Mouse (Mus musculus) kidney, adult 2 months (tissue): ENCODE data around the gene Rom1. TPM values are rescaled to one million over a fixed set of nuclear protein-coding genes. Genes with fewer than 3 reads are reported as not detected.

Experiments used
- DNase-seq: peaks from one replicate; pipeline ENCODE4 v3.0.0; 2021
- H3K27ac ChIP-seq: fragments of 200-500 bp; 2 replicates; pipeline ENCODE4 v1.5.1; 2012; ENCODE audit warnings: low read depth, low read length, control low read depth, inconsistent platforms; ENCODE audit not compliant: insufficient read depth
- H3K27me3 ChIP-seq: fragments of 200-500 bp; replicated peaks from 2 replicates; pipeline ENCODE4 v1.6.1; 2012; ENCODE audit warnings: mild to moderate bottlenecking, moderate library complexity, low read length, inconsistent platforms; ENCODE audit not compliant: control insufficient read depth, insufficient read depth
- H3K36me3 ChIP-seq: fragments of 200-500 bp; 2 replicates; pipeline ENCODE4 v1.6.1; 2012; ENCODE audit warnings: mild to moderate bottlenecking, moderate library complexity, low read length, inconsistent platforms; ENCODE audit not compliant: control insufficient read depth, insufficient read depth
- H3K4me1 ChIP-seq: fragments of 200-500 bp; 2 replicates; pipeline ENCODE4 v1.6.1; 2011; ENCODE audit warnings: low read length; ENCODE audit not compliant: control insufficient read depth, insufficient read depth
- H3K4me3 ChIP-seq: fragments of 200-500 bp; 2 replicates; pipeline ENCODE4 v1.5.1; 2011; ENCODE audit warnings: mild to moderate bottlenecking, low read depth, low read length, control low read depth; ENCODE audit not compliant: insufficient read depth
- CTCF ChIP-seq: fragments of 200-500 bp; conservative IDR thresholded peaks from 2 replicates; pipeline ENCODE4 v1.5.1; 2011; ENCODE audit warnings: low read depth, mild to moderate bottlenecking, control low read depth, low read length, moderate library complexity, mixed read lengths; ENCODE audit not compliant: insufficient read depth, insufficient read length
- POLR2A ChIP-seq: fragments of 200-500 bp; IDR thresholded peaks from one replicate; pipeline ENCODE4 v1.6.1; 2011; ENCODE audit warnings: low read depth, low read length, control low read depth
- WGBS: fragments of 180-500 bp; shearing (Covaris S2); methylation state at CpG from one replicate; pipeline ENCODE4 v1.1.7; 2018; 5-methylcytosine and 5-hydroxymethylcytosine counted together
- polyA plus RNA-seq: library from polyadenylated mRNA; depleted of rRNA; stranded (reverse); fragments of >200 nt; gene quantifications from 2 replicates; pipeline ENCODE4 v1.2.3, GENCODE M21; 2012

Gene Rom1
- polyA plus RNA-seq, 1 experiment: 12.0 TPM

- TF ChIP-seq CTCF (no peak), POLR2A (no peak)
- Histone ChIP-seq H3K4me1 (peaks cover 11% of the 10 kb centered on the region), H3K36me3 (peaks cover 1% of the 10 kb centered on the region), H3K4me3 (no peak overlapping the region), H3K27ac (peak overlapping the region; percentile 92), H3K27me3 (no peaks in the 10 kb centered on the region)
- no peak for DNase-seq
- WGBS: 55% methylated on average over 6 of the region's 6 CpGs
Measured at GRCm38 (mm10) chr19:8919684-8920072, 9.5 kb downstream of the Rom1 start.

GRCm38 (mm10) chr19:8919000-8919399 is 10.2 kb downstream of the Rom1 start:
- no peak overlapping the region for H3K4me3 ChIP-seq
- H3K36me3 ChIP-seq: peaks cover 3% of the 10 kb centered on the region
- H3K4me1 ChIP-seq: peaks cover 11% of the 10 kb centered on the region
- 91% methylated on average over 3 of the region's 3 CpGs for WGBS
- H3K27me3 ChIP-seq: no peaks in the 10 kb centered on the region
- TF ChIP-seq CTCF (no peak), POLR2A (no peak)
- no peak overlapping the region for H3K27ac ChIP-seq
- no peak for DNase-seq

GRCm38 (mm10) chr19:8914212-8914611 is 14.9 kb downstream of the Rom1 start:
- H3K4me3 ChIP-seq: no peak overlapping the region
- peaks cover 24% of the 10 kb centered on the region for H3K36me3 ChIP-seq
- H3K27me3 ChIP-seq: no peaks in the 10 kb centered on the region
- no peak for TF ChIP-seq POLR2A
- TF ChIP-seq CTCF: no peak
- no peaks in the 10 kb centered on the region for H3K4me1 ChIP-seq
- 93% methylated on average over 3 of the region's 3 CpGs for WGBS
- no peak for DNase-seq
- H3K27ac ChIP-seq: no peak overlapping the region

GRCm38 (mm10) chr19:8911810-8912209 is 17.3 kb downstream of the Rom1 start:
- no peaks in the 10 kb centered on the region for H3K4me1 ChIP-seq
- H3K36me3 ChIP-seq: peaks cover 36% of the 10 kb centered on the region

DNA sequence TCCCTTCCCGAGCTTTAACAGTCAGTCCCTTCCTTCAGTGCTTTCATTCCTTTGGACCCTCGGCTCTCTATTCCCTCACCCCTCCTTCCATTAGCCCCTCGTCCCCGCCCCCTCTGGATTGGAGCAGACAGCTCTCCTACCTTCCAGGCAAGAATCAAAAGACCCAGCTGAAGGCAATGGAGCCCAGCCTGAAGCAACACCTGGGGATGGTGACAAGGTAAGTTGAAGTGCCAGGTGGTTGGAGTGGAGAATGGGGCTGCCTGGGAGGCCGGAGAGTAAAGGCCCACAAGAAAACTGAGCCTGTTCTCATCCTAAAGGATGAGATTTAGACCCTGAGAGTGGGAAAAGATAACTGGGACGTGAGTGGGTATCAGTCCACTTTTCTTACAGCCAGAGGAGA is 20.6 kb downstream of the Rom1 start:
- Histone ChIP-seq H3K27ac (no peak overlapping the region), H3K36me3 (peaks cover 41% of the 10 kb centered on the region), H3K4me1 (no peaks in the 10 kb centered on the region), H3K4me3 (no peak overlapping the region), H3K27me3 (no peaks in the 10 kb centered on the region)
- no peak for DNase-seq
- 89% methylated on average over 6 of the region's 6 CpGs for WGBS
- TF ChIP-seq CTCF: no peak
- no peak for TF ChIP-seq POLR2A

More at GRCm38 (mm10) chr19:8911810-8912209, 17.3 kb downstream of the Rom1 start:
- Histone ChIP-seq H3K27ac (no peak overlapping the region), H3K27me3 (no peaks in the 10 kb centered on the region), H3K4me3 (no peak overlapping the region)
- no peak for TF ChIP-seq CTCF
- no peak for TF ChIP-seq POLR2A
- 80% methylated on average over 5 of the region's 5 CpGs for WGBS
- no peak for DNase-seq

- DNase-seq: no peak
- 91% methylated on average over 5 of the region's 5 CpGs for WGBS
- Histone ChIP-seq H3K27ac (no peak overlapping the region), H3K4me3 (no peak overlapping the region), H3K36me3 (peaks cover 17% of the 10 kb centered on the region), H3K4me1 (no peaks in the 10 kb centered on the region; the same call in 1 of the 2 replicates), H3K27me3 (no peaks in the 10 kb centered on the region)
- TF ChIP-seq POLR2A: no peak
- no peak for TF ChIP-seq CTCF
Measured at GRCm38 (mm10) chr19:8903412-8903811, 25.7 kb downstream of the Rom1 start.

DNA sequence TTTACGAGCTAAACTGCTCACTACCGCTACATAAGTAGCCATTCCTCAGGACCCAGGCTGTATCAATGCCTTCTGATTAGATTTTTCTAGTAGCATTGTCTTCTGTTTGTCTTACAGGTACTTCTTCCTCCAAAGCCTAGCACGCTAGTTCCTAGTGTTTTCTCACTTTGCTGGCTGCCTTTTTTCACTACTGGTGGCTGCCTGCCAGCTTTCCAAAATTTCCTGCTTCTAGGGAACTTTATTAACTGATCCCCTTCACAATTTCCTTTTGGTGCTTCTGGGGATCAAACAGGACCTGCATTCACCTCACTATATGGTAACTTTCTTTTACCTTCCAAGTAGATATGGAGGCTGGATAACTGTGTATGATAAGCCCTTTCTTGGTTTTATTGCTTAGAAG is 30.1 kb downstream of the Rom1 start:
- peak; percentile 22 for DNase-seq
- TF ChIP-seq POLR2A (no peak), CTCF (no peak)
- Histone ChIP-seq H3K27ac (no peak overlapping the region), H3K27me3 (no peaks in the 10 kb centered on the region), H3K4me3 (no peak overlapping the region; the same call in 1 of the 2 replicates), H3K36me3 (no peaks in the 10 kb centered on the region; the same call in none of the 2 replicates), H3K4me1 (no peaks in the 10 kb centered on the region; the same call in 1 of the 2 replicates)
- WGBS: 10% methylated on average over 3 of the region's 3 CpGs

DNA sequence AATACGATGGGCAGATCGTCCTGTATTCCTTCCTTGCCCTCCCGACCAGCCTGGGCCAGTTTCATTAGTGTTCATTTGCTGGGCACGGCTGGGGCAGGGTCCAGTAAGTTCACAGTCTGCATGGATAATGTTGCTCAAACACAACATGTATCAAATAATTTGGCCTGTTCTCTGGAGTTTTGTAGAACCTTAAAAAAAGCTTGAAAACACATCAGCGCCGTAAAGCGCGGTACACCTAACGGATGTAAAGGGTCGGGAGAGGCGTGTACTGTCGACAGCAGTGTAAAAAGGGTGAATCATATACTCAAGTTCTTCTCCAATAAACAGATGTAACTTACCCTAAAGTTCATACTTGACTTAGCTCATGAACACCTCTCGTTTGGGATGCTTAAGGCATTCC is 30.6 kb downstream of the Rom1 start:
- Histone ChIP-seq H3K4me3 (peak overlapping the region; percentile 88), H3K27me3 (no peaks in the 10 kb centered on the region), H3K27ac (peak overlapping the region; percentile 83; the same call in 1 of the 2 replicates), H3K4me1 (no peaks in the 10 kb centered on the region; the same call in 1 of the 2 replicates), H3K36me3 (no peaks in the 10 kb centered on the region; the same call in none of the 2 replicates)
- peak; percentile 18 for DNase-seq
- TF ChIP-seq CTCF (no peak), POLR2A (no peak)
- WGBS: 2% methylated on average over 13 of the region's 13 CpGs
